Mouse (Mus musculus): ENCODE measurements around the gene 1700029I15Rik.

The 1700029I15Rik gene

DNA sequence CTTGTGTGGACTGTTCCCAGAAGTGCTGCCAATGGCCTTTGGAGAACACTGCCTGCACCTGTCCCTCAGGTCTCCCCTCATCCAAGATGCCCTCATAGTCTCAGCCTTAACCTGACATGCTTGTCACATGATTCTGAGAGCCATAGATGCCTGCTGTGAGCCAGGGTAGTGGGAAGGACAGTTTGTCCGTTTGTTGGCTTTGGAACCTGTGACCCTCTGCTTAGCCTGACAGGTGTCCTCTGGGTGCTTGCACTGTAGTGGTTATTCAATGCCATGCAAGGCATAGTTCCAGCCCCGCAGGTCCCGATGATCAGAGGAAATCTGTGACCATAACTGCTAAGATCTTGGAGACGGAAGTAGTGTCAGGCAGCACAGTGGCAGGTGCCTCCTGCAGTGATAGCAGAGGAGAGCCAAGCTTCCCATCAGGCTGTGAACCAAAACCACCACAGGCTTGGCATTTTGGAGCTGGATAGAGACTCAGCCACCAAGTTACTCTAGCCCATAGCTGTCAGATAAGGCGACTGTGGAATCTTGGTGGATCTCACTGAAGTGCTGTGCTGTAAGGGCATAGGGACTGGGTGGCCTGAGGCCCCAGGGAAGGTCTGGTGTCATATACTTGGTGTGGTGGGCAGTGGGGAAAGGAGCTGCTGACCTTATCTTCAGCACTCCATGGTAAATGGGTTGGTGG, at the start of gene 1700029I15Rik:
1700029I15Rik (plus strand) TSS at position 638 of the 688 bp plus-strand sequence.
- no peak for DNase-seq (ENCODE audit: low spot score)

DNA sequence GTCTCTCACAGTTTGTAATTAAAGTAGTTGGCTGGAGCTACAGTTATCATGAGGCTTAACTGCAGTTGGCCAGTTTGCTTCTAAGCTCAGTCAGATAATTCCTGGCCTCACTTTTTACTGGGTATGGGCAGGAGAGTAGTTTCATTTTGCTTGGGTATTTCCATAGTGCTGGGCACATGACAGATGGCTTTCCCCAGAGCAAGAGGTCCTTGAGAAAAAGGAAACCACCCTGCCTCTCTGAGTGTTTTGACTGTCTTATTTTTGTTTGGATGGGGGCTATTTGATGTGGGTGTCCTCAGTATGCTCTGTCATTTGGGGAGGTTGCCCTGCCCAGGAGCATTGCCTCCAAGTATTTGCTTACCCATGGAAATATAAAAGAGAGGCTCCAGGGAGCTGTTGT, 39.9 kb upstream of the 1700029I15Rik start:
- DNase-seq (ENCODE audit: low spot score): no peak

GRCm38 (mm10) chr2:92347191-92347590, 35.1 kb upstream of the 1700029I15Rik start:
- DNase-seq (ENCODE audit: low spot score): no peak

DNA sequence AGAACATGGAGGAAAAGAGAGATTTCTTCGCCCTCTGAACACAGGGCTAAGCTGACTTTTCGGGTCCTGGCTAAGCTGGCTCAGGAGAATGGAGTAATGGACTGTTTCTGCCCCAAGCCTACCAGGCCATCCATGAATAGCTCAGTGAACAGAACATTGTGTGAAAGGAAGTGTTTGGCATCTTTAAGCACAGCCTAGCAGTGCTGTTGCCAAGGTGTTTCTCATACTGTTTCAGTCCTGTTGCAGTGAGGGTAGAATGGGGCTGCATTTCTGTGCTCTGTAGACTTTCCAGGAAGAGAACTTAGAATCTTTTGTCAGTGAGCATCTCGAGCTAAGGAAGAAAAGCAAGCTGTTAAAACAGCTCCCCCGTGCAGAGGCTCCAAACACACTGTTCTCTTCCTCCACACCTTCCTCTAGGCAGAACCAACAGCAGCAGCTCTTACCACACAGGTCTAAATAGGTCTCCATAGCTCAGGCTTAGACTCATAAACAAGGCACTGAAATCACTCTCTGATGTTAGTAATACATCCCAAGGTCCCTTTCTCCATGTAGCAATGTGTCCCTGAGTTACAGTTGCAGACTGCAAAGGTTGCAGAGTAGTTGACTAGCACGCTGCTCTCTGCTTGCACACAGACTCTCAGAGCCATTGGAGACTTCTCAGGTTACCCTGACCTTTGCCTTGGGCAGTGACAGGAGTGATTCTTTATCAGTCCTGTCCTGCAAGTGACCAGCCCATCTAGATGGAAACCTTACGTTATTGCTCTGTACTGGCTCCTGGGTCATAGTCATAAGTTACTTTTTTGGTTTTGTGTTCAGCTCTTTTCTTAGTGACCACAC, 32.5 kb upstream of the 1700029I15Rik start:
- no peak for DNase-seq (ENCODE audit: low spot score)

DNA sequence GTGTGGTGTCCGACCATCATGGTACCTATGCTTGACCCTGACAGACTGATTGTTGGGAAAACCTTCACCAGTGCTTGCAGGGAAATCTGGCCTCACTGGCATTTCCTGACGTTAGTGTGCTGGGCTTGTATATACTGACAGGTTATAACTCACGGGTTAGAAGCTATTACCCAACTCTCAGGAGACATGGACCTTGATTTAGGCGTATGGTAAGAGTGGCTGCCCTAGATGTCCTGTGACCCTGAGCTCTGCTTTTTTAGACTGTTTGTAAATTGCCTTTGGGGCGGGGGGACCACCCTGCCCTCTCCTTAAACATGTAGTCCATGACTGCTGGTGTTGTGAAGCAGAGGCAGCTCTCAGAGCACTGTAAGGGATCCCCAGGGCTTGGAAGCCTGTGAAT, 31.7 kb upstream of the 1700029I15Rik start:
- DNase-seq (ENCODE audit: low spot score): no peak

GRCm38 (mm10) chr2:92353402-92353801, 28.9 kb upstream of the 1700029I15Rik start:
- DNase-seq (ENCODE audit: low spot score): no peak

- DNase-seq (ENCODE audit: low spot score): no peak
Observed at GRCm38 (mm10) chr2:92354224-92354623, 28.1 kb upstream of the 1700029I15Rik start.

GRCm38 (mm10) chr2:92359301-92359700, 23.0 kb upstream of the 1700029I15Rik start:
- DNase-seq (ENCODE audit: low spot score): no peak

DNA sequence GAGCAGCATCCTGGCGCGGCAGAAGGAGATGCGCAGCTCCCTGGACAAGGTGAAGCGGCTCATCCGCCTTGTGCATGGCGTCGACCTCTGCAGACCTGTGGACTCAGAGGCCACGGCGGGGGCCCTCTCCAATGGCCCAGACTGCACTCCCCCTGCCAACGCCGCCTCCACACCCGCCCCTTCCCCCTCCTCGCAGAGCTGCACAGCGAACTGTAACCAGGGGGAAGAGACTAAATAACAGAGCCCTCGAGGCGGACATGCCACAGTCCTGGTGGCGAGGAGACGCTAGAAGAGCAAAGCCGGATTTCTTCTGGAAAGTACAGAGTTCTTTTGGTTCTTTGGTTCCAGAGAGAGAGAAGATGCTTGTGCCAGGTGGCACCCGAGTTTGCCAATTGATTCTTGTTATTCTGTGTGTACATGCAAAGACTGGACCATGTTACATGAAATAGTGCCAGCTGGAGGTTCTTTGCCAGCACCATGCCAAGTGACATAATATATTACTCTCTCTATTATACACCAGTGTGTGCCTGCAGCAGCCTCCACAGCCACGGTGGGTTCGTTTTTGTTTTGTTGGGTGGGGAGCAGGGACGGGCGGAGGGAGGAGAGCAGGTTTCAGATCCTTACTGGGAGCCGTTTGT, 22.0 kb upstream of the 1700029I15Rik start:
- DNase-seq (ENCODE audit: low spot score): no peak

DNA sequence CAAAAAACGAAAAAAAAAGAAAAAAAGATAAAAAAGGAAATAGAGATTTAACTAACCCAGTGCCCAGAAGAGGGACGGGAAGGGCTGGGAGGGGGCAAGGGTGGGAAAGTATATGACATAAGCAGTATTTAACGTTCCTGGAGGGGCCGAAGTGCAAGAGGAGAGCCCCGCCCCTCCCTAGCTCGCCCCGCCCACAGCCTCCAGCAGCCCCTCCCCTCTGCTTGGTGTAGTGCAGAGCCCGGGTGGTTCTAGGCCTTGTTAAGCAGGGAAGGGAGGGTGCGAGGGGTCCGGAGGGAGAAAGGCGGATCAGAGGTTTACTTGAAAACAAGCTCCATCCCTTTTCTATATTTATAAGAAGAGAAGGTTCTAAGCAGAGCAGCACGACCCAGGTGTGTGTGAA, 21.4 kb upstream of the 1700029I15Rik start:
- no peak for DNase-seq (ENCODE audit: low spot score)

- no peak for DNase-seq (ENCODE audit: low spot score)
Observed at GRCm38 (mm10) chr2:92361795-92362194, 20.5 kb upstream of the 1700029I15Rik start.

DNA sequence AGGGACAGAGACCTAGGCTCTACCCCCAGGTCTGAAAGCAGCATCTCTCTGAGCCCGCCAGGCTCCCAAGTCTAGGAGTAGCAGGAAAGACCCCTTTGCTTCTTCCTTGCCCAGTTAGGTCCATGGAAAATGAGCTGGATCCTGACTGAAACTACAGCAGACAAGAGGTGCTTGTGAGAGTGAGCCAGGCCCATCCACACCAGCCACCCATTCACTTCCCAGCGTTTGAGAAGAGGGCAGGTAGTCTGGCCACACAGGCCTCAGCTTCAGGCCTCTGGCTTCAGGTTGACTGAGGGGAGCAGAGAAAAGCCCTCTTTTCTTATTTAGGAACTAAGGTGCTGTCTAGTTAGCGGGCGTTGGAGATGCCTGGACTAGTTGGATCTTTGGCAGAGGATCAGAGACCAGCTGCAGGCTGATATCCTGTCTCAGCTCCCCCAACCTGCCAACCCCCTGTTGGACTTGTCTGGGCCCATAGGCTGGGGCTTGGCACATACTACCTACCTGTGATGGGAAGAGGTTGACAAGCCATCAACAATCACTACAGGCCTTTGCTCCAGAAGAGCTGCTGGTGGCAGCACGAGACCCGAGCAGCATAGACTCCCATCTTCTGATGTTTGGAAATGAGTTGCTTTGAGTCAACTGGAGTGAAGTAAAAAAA, 19.6 kb upstream of the 1700029I15Rik start:
- DNase-seq (ENCODE audit: low spot score): no peak

GRCm38 (mm10) chr2:92364086-92364485, 18.3 kb upstream of the 1700029I15Rik start:
- no peak for DNase-seq (ENCODE audit: low spot score)

DNA sequence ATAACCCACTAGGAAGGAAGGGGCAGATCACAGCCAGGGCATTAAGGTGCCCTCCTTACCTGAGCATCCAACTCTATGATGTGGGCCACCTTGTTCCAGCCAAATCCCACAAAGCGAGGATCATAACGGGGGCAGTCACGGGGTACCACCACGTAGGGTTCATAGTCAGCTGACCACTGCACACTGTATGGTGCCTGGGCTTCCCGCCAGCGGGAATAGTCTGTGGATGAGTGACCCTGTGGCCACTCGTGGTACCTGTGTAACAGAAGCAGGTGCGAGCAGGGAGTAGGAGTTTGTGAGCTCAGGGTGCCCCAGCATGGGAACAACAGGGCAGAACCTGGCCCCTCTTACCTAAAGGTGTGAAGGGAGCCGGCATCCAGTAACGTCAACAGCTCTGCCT, 16.8 kb upstream of the 1700029I15Rik start:
- no peak for DNase-seq (ENCODE audit: low spot score)

DNA sequence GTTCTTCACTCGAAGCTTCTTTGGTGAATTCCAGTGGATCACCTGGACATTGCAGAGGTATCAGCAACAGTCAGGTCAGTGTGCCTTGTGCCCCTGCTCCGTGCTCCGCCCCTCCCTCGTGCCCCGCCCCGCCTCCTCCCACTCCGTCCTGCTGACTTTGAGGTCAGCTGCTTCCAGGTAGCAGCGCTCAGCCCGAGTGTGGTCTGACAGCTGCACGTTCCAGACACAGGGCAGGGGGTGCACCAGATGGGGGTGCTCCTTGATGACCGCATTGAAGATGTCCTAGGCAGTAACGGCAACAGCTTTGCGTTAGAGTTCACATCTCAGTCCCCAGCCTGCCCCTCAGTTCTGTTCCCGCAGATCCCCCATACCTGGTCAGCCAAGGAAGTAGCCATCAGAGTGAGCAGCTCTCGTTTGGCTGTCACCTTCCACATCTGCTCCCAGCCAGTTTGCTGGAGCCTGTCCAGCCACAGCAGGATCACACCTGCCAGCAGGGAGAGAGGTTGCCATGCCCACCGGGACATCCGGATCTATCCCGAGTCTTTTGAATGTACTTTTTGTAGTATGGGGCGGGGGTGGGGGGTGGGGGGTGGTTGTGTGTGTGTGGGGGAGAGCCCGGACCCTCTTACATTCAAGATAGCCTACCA, 14.8 kb upstream of the 1700029I15Rik start:
- no peak for DNase-seq (ENCODE audit: low spot score)

DNA sequence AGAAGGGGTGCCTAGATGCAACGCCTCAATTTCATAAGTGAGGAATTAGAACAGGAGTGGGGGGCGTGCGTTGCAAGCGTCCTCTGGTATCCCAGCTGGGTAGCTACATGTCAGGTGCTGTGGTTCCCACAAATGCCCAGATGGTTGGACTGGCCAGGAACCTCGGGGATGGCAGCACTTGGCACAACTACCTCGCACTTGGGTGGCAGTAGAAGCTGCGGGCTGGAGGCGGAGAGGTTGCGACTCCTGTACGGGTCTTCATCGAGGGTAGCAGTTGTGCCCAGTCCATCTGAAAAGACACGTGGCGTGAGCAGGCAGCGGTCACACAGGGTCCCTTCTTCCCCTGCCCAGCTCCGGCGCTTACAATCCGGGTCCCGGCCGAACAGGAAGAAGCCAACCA, 12.0 kb upstream of the 1700029I15Rik start:
- DNase-seq (ENCODE audit: low spot score): no peak

GRCm38 (mm10) chr2:92370821-92371805, 11.2 kb upstream of the 1700029I15Rik start:
- no peak for DNase-seq (ENCODE audit: low spot score)

DNA sequence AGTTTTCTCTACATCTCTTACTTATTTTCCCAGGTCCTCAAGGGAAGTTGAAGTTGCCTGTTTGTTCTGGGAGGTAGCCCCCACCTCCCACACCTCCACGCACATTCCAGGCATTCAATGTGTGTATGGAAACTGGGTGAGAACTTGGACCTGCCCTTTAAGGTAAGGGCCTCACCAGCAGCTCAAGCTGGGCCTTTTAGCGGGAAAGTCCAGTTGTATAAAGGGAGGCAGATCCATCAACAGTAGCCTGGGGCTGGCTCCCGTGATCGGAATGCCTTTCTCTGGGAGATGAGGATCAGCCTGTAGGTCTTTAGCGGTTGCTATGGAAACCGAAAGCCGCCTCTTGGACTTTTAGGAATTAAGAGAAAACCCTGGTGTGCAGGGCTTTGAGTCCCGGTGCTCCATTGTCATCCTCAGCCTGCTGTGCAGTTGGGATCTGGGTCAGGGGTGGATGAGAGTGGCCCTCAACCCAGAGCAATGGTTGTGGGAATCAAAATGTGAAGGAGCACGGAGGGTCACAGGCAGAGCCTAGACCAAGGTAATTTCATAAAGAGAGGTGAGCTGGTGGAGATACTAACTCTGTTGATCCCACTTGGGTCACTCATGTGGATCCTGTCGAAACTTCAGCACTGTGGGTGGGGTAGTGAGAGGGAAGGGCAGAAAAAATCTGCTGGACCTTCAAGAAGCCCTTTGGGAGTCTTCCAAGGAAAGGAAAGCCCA, 10.2 kb upstream of the 1700029I15Rik start:
- no peak for DNase-seq (ENCODE audit: low spot score)

GRCm38 (mm10) chr2:92372767-92373436, 9.4 kb upstream of the 1700029I15Rik start:
- no peak for DNase-seq (ENCODE audit: low spot score)

Data from left cerebral cortex, adult 11 months (tissue).